Mouse (Mus musculus) neural tube, embryonic 11.5 days (tissue): ENCODE results near the gene Vps13c. TPM values are rescaled to one million over a fixed set of nuclear protein-coding genes. Genes with fewer than 3 reads are reported as not detected.

Source experiments
- ATAC-seq: fragments of 200-750 bp; cut with Nextera tagmentation; 2 replicates; pipeline ENCODE4 v1.8.0; 2017; ENCODE audit warnings: moderate number of reproducible peaks, mild to moderate bottlenecking, moderate TSS enrichment, moderate library complexity; ENCODE audit not compliant: insufficient read depth, low FRiP score, low TSS enrichment
- DNase-seq: peaks from one replicate; pipeline ENCODE4 v3.0.0-alpha.2; 2015; ENCODE audit warnings: low spot score
- H3K27ac ChIP-seq: fragments of 300-500 bp; sonication (generic); 2 replicates; pipeline ENCODE4 v1.5.1; 2014; ENCODE audit warnings: low read depth, mild to moderate bottlenecking, low read length
- H3K27me3 ChIP-seq: fragments of 300-500 bp; sonication (generic); 2 replicates; pipeline ENCODE4 v1.6.1; 2014; ENCODE audit warnings: mild to moderate bottlenecking, low read length, mixed read lengths; ENCODE audit not compliant: control insufficient read depth, insufficient read depth
- H3K36me3 ChIP-seq: fragments of 300-500 bp; sonication (generic); 2 replicates; pipeline ENCODE4 v1.6.1; 2014; ENCODE audit warnings: mild to moderate bottlenecking, low read length, moderate library complexity, mixed read lengths; ENCODE audit not compliant: control insufficient read depth, insufficient read depth
- H3K4me1 ChIP-seq: fragments of 300-500 bp; sonication (generic); 2 replicates; pipeline ENCODE4 v1.6.1; 2014; ENCODE audit warnings: low read length, mixed read lengths; ENCODE audit not compliant: control insufficient read depth, insufficient read depth
- H3K4me2 ChIP-seq: fragments of 300-500 bp; sonication (generic); 2 replicates; pipeline ENCODE4 v1.6.1; 2014; ENCODE audit warnings: low read depth, mild to moderate bottlenecking, moderate library complexity
- H3K4me3 ChIP-seq: fragments of 300-500 bp; sonication (generic); 2 replicates; pipeline ENCODE4 v1.5.1; 2014; ENCODE audit warnings: low read depth, low read length
- H3K9ac ChIP-seq: fragments of 300-500 bp; sonication (generic); 2 replicates; pipeline ENCODE4 v1.6.1; 2014; ENCODE audit warnings: mild to moderate bottlenecking, low read length
- H3K9me3 ChIP-seq: fragments of 300-500 bp; sonication (generic); 2 replicates; pipeline ENCODE4 v1.6.1; 2016; ENCODE audit warnings: low read length; ENCODE audit not compliant: control insufficient read depth
- WGBS: fragments of 180-500 bp; shearing (Covaris S2); extraction: QIAGEN DNeasy Blood & Tissue Kit; methylation state at CpG from one replicate; pipeline ENCODE4 v1.1.7; 2014; 5-methylcytosine and 5-hydroxymethylcytosine counted together
- polyA plus RNA-seq: library from polyadenylated mRNA; unstranded; fragments of >200 nt; fragmentation: Nextera tagmentation; extraction: Ambion mirVana; gene quantifications from 2 replicates; pipeline ENCODE4 v1.2.1, GENCODE M21; 2014

The Vps13c gene
- polyA plus RNA-seq, 1 experiment from 2014 or later, result 7.8 TPM

GRCm38 (mm10) chr9:67973451-67973850 is 133.3 kb downstream of the Vps13c start:
- Histone ChIP-seq H3K9me3 (no peaks in the 10 kb centered on the region), H3K4me3 (no peak overlapping the region), H3K36me3 (no peaks in the 10 kb centered on the region), H3K4me2 (no peak overlapping the region), H3K27ac (no peak overlapping the region), H3K27me3 (no peaks in the 10 kb centered on the region), H3K9ac (no peak overlapping the region), H3K4me1 (no peaks in the 10 kb centered on the region)
- ATAC-seq (no peak), DNase-seq (peak; percentile 26)
- WGBS, result 41% methylated on average over 6 of the region's 6 CpGs

- DNase-seq (no peak), ATAC-seq (no peak)
- Histone ChIP-seq H3K27me3 (no peaks in the 10 kb centered on the region), H3K4me2 (no peak overlapping the region), H3K9me3 (no peaks in the 10 kb centered on the region), H3K4me1 (no peaks in the 10 kb centered on the region), H3K4me3 (no peak overlapping the region), H3K36me3 (no peaks in the 10 kb centered on the region), H3K27ac (no peak overlapping the region), H3K9ac (no peak overlapping the region)
- 93% methylated on average over 9 of the region's 9 CpGs for WGBS
Observed at GRCm38 (mm10) chr9:67975491-67975890, 135.3 kb downstream of the Vps13c start.

DNA sequence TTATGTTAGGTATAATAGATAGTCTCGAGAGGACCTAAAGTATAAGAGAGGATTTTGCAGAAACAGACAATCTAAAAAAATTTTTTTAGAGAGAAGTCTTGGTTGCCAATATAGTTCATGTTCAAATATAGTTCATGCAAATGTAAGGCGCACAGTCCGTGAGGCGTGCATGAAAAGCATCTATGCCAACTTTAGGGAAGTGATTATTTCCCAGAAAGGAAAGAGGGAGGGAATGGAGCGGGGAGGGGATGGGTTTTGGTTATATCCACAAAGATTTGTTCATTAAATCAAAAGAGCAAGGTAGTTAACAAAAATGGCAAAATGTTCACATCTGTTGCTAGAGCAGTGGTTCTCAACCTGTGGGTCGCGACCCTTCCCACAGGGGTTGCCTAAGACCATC is 166.4 kb downstream of the Vps13c start:
- no peak overlapping the region for H3K4me3 ChIP-seq
- no peak overlapping the region for H3K4me2 ChIP-seq
- no peaks in the 10 kb centered on the region for H3K9me3 ChIP-seq
- ATAC-seq (no peak), DNase-seq (no peak)
- H3K27ac ChIP-seq, result no peak overlapping the region
- 89% methylated on average over 7 of the region's 7 CpGs for WGBS
- H3K4me1 ChIP-seq, result no peaks in the 10 kb centered on the region
- no peak overlapping the region for H3K9ac ChIP-seq
- H3K27me3 ChIP-seq, result no peaks in the 10 kb centered on the region
- no peaks in the 10 kb centered on the region for H3K36me3 ChIP-seq

DNA sequence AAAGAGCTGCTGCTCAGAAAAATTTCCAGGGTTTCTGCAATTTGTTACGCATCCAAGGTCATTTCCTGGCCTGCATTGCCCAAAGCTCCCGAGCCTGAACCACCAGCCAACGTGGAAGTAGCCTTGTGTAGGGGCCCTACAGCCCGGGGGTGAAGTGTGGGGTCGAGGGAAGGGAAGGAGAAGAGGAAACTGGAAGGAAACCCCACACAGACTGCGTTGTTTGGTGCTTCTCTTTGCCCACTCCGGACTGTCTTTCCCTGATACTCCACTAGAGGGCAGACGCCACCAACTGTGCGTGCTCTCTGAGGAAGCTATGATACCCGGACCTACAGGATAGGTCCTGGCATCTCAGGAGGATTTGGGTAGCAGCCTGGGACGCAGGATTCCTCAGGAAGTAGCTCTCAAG is 174.8 kb downstream of the Vps13c start:
- no peaks in the 10 kb centered on the region for H3K27me3 ChIP-seq
- H3K9me3 ChIP-seq, result no peaks in the 10 kb centered on the region
- DNase-seq, result peak; percentile 78
- no peak overlapping the region for H3K4me2 ChIP-seq
- H3K4me3 ChIP-seq, result no peak overlapping the region
- H3K36me3 ChIP-seq, result no peaks in the 10 kb centered on the region
- no peak overlapping the region for H3K27ac ChIP-seq
- no peak for ATAC-seq
- no peaks in the 10 kb centered on the region for H3K4me1 ChIP-seq
- no peak overlapping the region for H3K9ac ChIP-seq
- 7% methylated on average over 11 of the region's 11 CpGs for WGBS

DNA sequence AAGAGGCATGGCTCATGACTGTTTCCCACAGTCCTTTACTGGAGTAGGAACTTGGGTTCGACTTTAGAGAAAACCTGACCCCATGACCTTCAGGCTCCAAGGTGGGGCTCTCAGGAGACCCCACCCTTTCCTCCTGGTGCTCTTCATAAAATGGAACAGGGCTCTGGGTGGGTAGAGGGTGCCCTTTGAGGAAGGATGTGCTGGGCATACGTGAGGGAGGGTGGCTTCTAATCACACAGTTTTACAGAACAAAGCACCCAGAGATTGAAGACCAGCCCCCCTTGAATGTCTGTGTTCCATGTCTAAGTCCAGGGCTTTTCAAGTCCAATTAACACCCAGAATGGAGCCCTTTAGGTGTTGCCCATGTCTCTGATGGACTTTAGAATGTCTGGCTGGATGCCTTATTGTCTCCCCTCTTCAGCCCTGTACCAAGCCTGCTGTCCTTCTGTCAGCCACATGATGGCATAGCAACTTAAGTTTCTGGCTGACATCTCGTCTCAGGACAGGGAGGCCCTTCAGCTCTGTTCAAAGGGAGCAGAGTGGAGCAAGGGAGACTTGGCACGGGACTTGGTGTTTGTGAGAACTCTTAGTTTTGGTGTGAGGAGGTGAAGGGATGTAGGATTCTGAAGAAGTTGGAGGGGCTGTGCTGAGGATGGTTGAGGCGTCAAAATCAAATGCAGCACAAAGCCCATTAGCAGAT is 176.2 kb downstream of the Vps13c start:
- no peak overlapping the region for H3K4me2 ChIP-seq
- H3K4me3 ChIP-seq, result no peak overlapping the region
- H3K9ac ChIP-seq, result no peak overlapping the region
- ATAC-seq, result 0 out of 2 replicates have a peak, but pooled peaks have one; percentile 27
- no peaks in the 10 kb centered on the region for H3K36me3 ChIP-seq
- no peaks in the 10 kb centered on the region for H3K27me3 ChIP-seq
- H3K9me3 ChIP-seq, result no peaks in the 10 kb centered on the region
- H3K27ac ChIP-seq, result no peak overlapping the region
- 53% methylated on average over 5 of the region's 5 CpGs for WGBS
- DNase-seq, result peak; percentile 68
- H3K4me1 ChIP-seq, result no peaks in the 10 kb centered on the region

DNA sequence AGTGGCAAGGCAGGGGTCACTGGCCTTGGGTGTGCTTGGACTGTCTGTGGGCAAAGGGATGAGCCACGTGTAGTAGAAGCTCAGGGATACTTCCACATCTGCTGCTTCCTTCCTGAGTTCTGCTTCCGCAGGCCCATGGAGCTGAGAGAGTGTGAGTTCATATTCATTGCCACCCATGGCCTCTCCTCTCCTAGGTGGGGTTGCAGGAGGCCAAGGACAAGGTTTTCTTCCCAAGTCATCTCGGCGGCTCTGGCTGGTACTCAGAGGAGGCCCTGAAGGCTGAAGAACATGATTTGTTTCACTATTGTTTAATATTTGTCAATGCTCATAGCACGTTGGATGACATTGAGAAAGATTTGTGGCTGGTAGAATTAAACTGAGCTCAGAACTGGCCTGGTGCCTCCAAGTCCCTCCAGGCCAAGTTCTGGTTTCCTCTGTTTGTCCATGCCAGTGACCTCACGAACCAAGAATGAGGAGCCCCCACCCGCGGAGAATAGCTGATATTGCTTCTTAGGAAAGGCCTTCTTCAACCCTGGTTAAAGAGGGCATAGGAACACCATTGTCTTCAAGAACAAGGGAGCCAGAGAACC is 180.7 kb downstream of the Vps13c start:
- 85% methylated on average over 8 of the region's 8 CpGs for WGBS
- ATAC-seq, result no peak
- H3K4me2 ChIP-seq, result no peak overlapping the region

DNA sequence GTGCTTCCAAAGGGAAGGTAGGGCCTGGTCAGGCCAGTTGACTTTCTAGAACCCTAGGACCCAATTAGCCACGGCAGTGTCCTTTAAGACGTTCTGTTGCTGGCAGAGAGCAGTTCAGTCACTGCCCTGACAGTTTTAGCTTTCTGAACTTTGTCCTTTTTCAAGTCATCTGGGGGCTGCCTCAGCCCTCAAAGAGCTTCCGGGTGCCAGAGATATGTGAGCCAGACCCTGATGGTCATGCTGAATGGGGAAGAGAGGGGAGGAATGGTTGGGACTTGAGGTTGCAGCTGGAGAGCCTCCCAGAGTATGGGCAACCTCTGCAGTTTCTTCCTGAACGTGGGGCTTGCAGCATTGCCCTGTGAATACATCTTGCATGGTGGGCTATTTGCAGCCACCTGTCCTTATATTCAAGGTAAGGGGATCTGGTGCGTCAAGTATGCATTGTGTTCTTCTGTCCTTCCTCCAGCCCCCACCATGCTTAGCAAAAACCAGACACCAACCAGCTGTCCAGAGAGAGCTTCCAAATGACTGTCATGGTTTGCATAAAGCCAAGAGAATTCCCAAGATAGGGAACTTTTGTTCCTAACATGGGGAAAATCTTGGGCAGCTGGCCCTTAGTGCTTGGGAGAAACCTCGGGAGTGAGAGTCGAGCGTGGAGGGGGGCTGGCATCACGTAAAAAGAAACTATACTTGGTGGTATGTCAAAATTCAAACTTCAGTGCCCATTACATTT is 182.3 kb downstream of the Vps13c start:
- 80% methylated on average over 9 of the region's 9 CpGs for WGBS
- Histone ChIP-seq H3K27me3 (no peaks in the 10 kb centered on the region), H3K9ac (no peak overlapping the region), H3K4me2 (no peak overlapping the region), H3K27ac (no peak overlapping the region), H3K4me3 (no peak overlapping the region), H3K4me1 (no peaks in the 10 kb centered on the region), H3K9me3 (no peaks in the 10 kb centered on the region), H3K36me3 (no peaks in the 10 kb centered on the region)
- no peak for ATAC-seq
- no peak for DNase-seq

More for the DNA sequence above, 180.7 kb downstream of the Vps13c start:
- Histone ChIP-seq H3K27ac (no peak overlapping the region), H3K36me3 (no peaks in the 10 kb centered on the region), H3K27me3 (no peaks in the 10 kb centered on the region), H3K9ac (no peak overlapping the region), H3K4me1 (no peaks in the 10 kb centered on the region), H3K4me3 (no peak overlapping the region), H3K9me3 (no peaks in the 10 kb centered on the region)
- DNase-seq, result no peak

GRCm38 (mm10) chr9:68028631-68029030 is 188.4 kb downstream of the Vps13c start:
- no peak for ATAC-seq

More at GRCm38 (mm10) chr9:68028631-68029030, 188.4 kb downstream of the Vps13c start:
- DNase-seq, result no peak
- WGBS, result 81% methylated on average over 4 of the region's 4 CpGs
- no peaks in the 10 kb centered on the region for H3K27me3 ChIP-seq
- H3K4me1 ChIP-seq, result no peaks in the 10 kb centered on the region
- H3K9ac ChIP-seq, result no peak overlapping the region
- H3K4me3 ChIP-seq, result no peak overlapping the region
- H3K27ac ChIP-seq, result no peak overlapping the region
- H3K36me3 ChIP-seq, result no peaks in the 10 kb centered on the region
- no peaks in the 10 kb centered on the region for H3K9me3 ChIP-seq
- no peak overlapping the region for H3K4me2 ChIP-seq
